Mouse (Mus musculus) bone marrow macrophage, adult 2 months (primary cell): Measurements from ENCODE around the gene B2m. TPM values are rescaled to one million over a fixed set of nuclear protein-coding genes. Genes with fewer than 3 reads are reported as not detected.
A peak's percentile ranks its signal among the peaks of the same experiment; 100 is the strongest.

Experiments
- H3K27ac ChIP-seq: 2 replicates; pipeline ENCODE4 v1.5.1; 2012; ENCODE audit warnings: low read depth, low read length; ENCODE audit not compliant: insufficient read depth
- H3K4me1 ChIP-seq: 2 replicates; pipeline ENCODE4 v1.6.1; 2012; ENCODE audit warnings: low read length; ENCODE audit not compliant: control insufficient read depth, insufficient read depth
- H3K4me3 ChIP-seq: 2 replicates; pipeline ENCODE4 v1.5.1; 2012; ENCODE audit warnings: mild to moderate bottlenecking, low read length, moderate library complexity; ENCODE audit not compliant: insufficient read depth
- CTCF ChIP-seq: IDR thresholded peaks from 2 replicates; pipeline ENCODE4 v1.5.1; 2012; ENCODE audit warnings: low read depth, mild to moderate bottlenecking, low read length, moderate library complexity
- POLR2A ChIP-seq: IDR thresholded peaks from 2 replicates; pipeline ENCODE4 v1.6.1; 2012; ENCODE audit warnings: mild to moderate bottlenecking, low read depth, low read length, borderline replicate concordance
- polyA plus RNA-seq: library from polyadenylated mRNA; stranded (reverse); fragments of >200 nt; gene quantifications from 2 replicates; pipeline ENCODE4 v1.2.4, GENCODE M21; 2012; ENCODE audit not compliant: missing spikeins, insufficient read depth, insufficient read length

Gene B2m
- polyA plus RNA-seq, 1 experiment, result 8,193 TPM

GRCm38 (mm10) chr2:122148242-122148917 is 894 bp downstream of the B2m start:
- Histone ChIP-seq H3K4me3 (peak overlapping the region; percentile 84), H3K4me1 (peaks cover 37% of the 10 kb centered on the region), H3K27ac (peak overlapping the region; percentile 84)
- no peak for TF ChIP-seq CTCF
- TF ChIP-seq POLR2A, result no peak

- TF ChIP-seq POLR2A (no peak), CTCF (no peak)
- Histone ChIP-seq H3K27ac (no peak overlapping the region; the same call in 1 of the 2 replicates), H3K4me3 (peak overlapping the region; percentile 84), H3K4me1 (peaks cover 43% of the 10 kb centered on the region)
Measured at GRCm38 (mm10) chr2:122149316-122149715, 1.8 kb downstream of the B2m start.

- Histone ChIP-seq H3K4me1 (peaks cover 47% of the 10 kb centered on the region), H3K4me3 (peak overlapping the region; percentile 84), H3K27ac (no peak overlapping the region)
- TF ChIP-seq CTCF (no peak), POLR2A (no peak)
Measured at GRCm38 (mm10) chr2:122149716-122150115, 2.2 kb downstream of the B2m start.

- peaks cover 55% of the 10 kb centered on the region for H3K4me1 ChIP-seq
- TF ChIP-seq CTCF (no peak), POLR2A (no peak)
- peak overlapping the region; percentile 84; the same call in 1 of the 2 replicates for H3K4me3 ChIP-seq
- H3K27ac ChIP-seq, result no peak overlapping the region
Measured at GRCm38 (mm10) chr2:122151221-122151620, 3.7 kb downstream of the B2m start.

GRCm38 (mm10) chr2:122152850-122153249 is 5.4 kb downstream of the B2m start:
- H3K4me1 ChIP-seq, result peaks cover 58% of the 10 kb centered on the region
- H3K4me3 ChIP-seq, result no peak overlapping the region
- peak overlapping the region; percentile 30 for H3K27ac ChIP-seq
- TF ChIP-seq CTCF (no peak), POLR2A (no peak)

- no peak for TF ChIP-seq POLR2A
- TF ChIP-seq CTCF, result no peak
- Histone ChIP-seq H3K27ac (peak overlapping the region; percentile 30), H3K4me1 (peaks cover 58% of the 10 kb centered on the region), H3K4me3 (no peak overlapping the region)
Measured at GRCm38 (mm10) chr2:122153681-122154365, 6.3 kb downstream of the B2m start.

GRCm38 (mm10) chr2:122154479-122154878 is 7.0 kb downstream of the B2m start:
- Histone ChIP-seq H3K4me3 (no peak overlapping the region), H3K4me1 (peaks cover 58% of the 10 kb centered on the region), H3K27ac (no peak overlapping the region)
- TF ChIP-seq POLR2A, result no peak
- TF ChIP-seq CTCF, result no peak

GRCm38 (mm10) chr2:122155292-122155691 is 7.8 kb downstream of the B2m start:
- no peak overlapping the region for H3K4me3 ChIP-seq
- H3K27ac ChIP-seq, result peak overlapping the region; percentile 42
- peaks cover 52% of the 10 kb centered on the region for H3K4me1 ChIP-seq
- TF ChIP-seq POLR2A, result no peak
- TF ChIP-seq CTCF, result no peak

- no peak overlapping the region for H3K4me3 ChIP-seq
- TF ChIP-seq POLR2A (no peak), CTCF (no peak)
- peaks cover 44% of the 10 kb centered on the region for H3K4me1 ChIP-seq
- peak overlapping the region; percentile 20; the same call in 1 of the 2 replicates for H3K27ac ChIP-seq
Measured at GRCm38 (mm10) chr2:122156051-122156700, 8.7 kb downstream of the B2m start.

- Histone ChIP-seq H3K4me3 (no peak overlapping the region), H3K4me1 (peaks cover 45% of the 10 kb centered on the region), H3K27ac (no peak overlapping the region)
- TF ChIP-seq POLR2A (no peak), CTCF (no peak)
Measured at GRCm38 (mm10) chr2:122157561-122157960, 10.1 kb downstream of the B2m start.

GRCm38 (mm10) chr2:122158362-122158802 is 10.9 kb downstream of the B2m start:
- Histone ChIP-seq H3K27ac (no peak overlapping the region), H3K4me3 (no peak overlapping the region), H3K4me1 (peaks cover 48% of the 10 kb centered on the region)
- TF ChIP-seq CTCF, result no peak
- no peak for TF ChIP-seq POLR2A
